Mouse (Mus musculus) adrenal gland (tissue): Measurements from ENCODE around the gene Olfr65.

ENCODE experiments used
- intact Hi-C: fragments of 180-260 bp; cut with DNase I; formaldehyde crosslinking; loops from one replicate; pipeline ENCODE4 v1.15.1; 2025
- long read RNA-seq, 2 experiments: library from polyadenylated mRNA; unstranded; transcript quantifications; one replicate each; pipeline ENCODE4 v2.0.0; 2020; ENCODE audit warnings: borderline replicate concordance in 1 of 2; ENCODE audit not compliant: insufficient replicate concordance in 1 of 2

Olfr65 gene
- long read RNA-seq, experiment 1, result 0 reads
- long read RNA-seq, experiment 2, result 0 reads

GRCm38 (mm10) chr7:103903187-103903586 is at the start of gene Olfr65:
Gene Olfr65, plus strand, starts transcription at chr7:103903487.
- intact Hi-C loops, result no loop called here

GRCm38 (mm10) chr7:103854669-103855068 is 48.6 kb upstream of the Olfr65 start:
- intact Hi-C loops, result no loop called here

GRCm38 (mm10) chr7:103859076-103859475 is 44.2 kb upstream of the Olfr65 start:
- intact Hi-C loops, result no loop called here

GRCm38 (mm10) chr7:103860855-103861254 is 42.4 kb upstream of the Olfr65 start:
- intact Hi-C loops, result no loop called here

- intact Hi-C loops, result no loop called here
Measured at GRCm38 (mm10) chr7:103861531-103861930, 41.8 kb upstream of the Olfr65 start.

GRCm38 (mm10) chr7:103865716-103866115 is 37.6 kb upstream of the Olfr65 start:
- intact Hi-C loops, result no loop called here

GRCm38 (mm10) chr7:103870667-103871066 is 32.6 kb upstream of the Olfr65 start:
- intact Hi-C loops, result no loop called here

- intact Hi-C loops, result no loop called here
Measured at GRCm38 (mm10) chr7:103873064-103873463, 30.2 kb upstream of the Olfr65 start.

- intact Hi-C loops, result no loop called here
Measured at GRCm38 (mm10) chr7:103874451-103874850, 28.8 kb upstream of the Olfr65 start.

- intact Hi-C loops, result no loop called here
Measured at GRCm38 (mm10) chr7:103877093-103877492, 26.2 kb upstream of the Olfr65 start.

GRCm38 (mm10) chr7:103886152-103886551 is 17.1 kb upstream of the Olfr65 start, which contains the start of gene Olfr66:
Gene Olfr66, minus strand, starts transcription at chr7:103886252.
- intact Hi-C loops, result no loop called here

- intact Hi-C loops, result no loop called here
Measured at GRCm38 (mm10) chr7:103894385-103894784, 8.9 kb upstream of the Olfr65 start, which contains the start of gene Olfr64. Gene Olfr64, minus strand, starts transcription at chr7:103894485.

- intact Hi-C loops, result no loop called here
Measured at GRCm38 (mm10) chr7:103910047-103910446, 6.8 kb downstream of the Olfr65 start.

GRCm38 (mm10) chr7:103912969-103913511 is 9.8 kb downstream of the Olfr65 start:
- intact Hi-C loops, result no loop called here

- intact Hi-C loops, result no loop called here
Measured at GRCm38 (mm10) chr7:103915338-103915737, 12.1 kb downstream of the Olfr65 start.

- intact Hi-C loops, result no loop called here
Measured at GRCm38 (mm10) chr7:103928525-103928924, 25.2 kb downstream of the Olfr65 start, which contains the start of gene Olfr631. Gene Olfr631, plus strand, starts transcription at chr7:103928825.

- intact Hi-C loops, result no loop called here
Measured at GRCm38 (mm10) chr7:103934264-103934663, 31.0 kb downstream of the Olfr65 start, which contains the start of gene Olfr632. Gene Olfr632, plus strand, starts transcription at chr7:103934347.

- intact Hi-C loops, result loop anchor here (5.0 kb wide), 1 partner anchor 150 kb away; the partner anchor contains the start of gene Olfr67
Measured at GRCm38 (mm10) chr7:103942730-103943129, 39.4 kb downstream of the Olfr65 start.

- intact Hi-C loops, result loop anchor here (5.0 kb wide), 1 partner anchor 152 kb away; the partner anchor contains the start of gene Olfr67
Measured at GRCm38 (mm10) chr7:103944137-103944536, 40.9 kb downstream of the Olfr65 start, which contains the start of gene Olfr633. Gene Olfr633, plus strand, starts transcription at chr7:103944437.
